Mouse (Mus musculus) urinary bladder, postnatal 4 days (tissue): ENCODE results near the gene Cfdp1.

Experiments used
- DNase-seq, 2 experiments: peaks; one replicate each; pipeline ENCODE4 v3.0.0; 2021 to 2022; ENCODE audit warnings: low spot score in 2 of 2

The Cfdp1 gene

GRCm38 (mm10) chr8:111769764-111770428 lies 84.2 kb downstream of the Cfdp1 start:
- peak in 1 of 2 experiments; percentile 39 for DNase-seq

- DNase-seq = no peak
Observed at GRCm38 (mm10) chr8:111769296-111769695, 84.8 kb downstream of the Cfdp1 start.

GRCm38 (mm10) chr8:111768651-111769050 lies 85.4 kb downstream of the Cfdp1 start:
- no peak for DNase-seq

GRCm38 (mm10) chr8:111765616-111766015 lies 88.5 kb downstream of the Cfdp1 start:
- DNase-seq = no peak

GRCm38 (mm10) chr8:111765096-111765495 lies 89.0 kb downstream of the Cfdp1 start:
- DNase-seq = no peak

- DNase-seq = no peak
Observed at GRCm38 (mm10) chr8:111760708-111761107, 93.4 kb downstream of the Cfdp1 start.

- no peak for DNase-seq
Observed at GRCm38 (mm10) chr8:111758817-111759216, 95.3 kb downstream of the Cfdp1 start.

- no peak for DNase-seq
Observed at GRCm38 (mm10) chr8:111757599-111757998, 96.5 kb downstream of the Cfdp1 start.

GRCm38 (mm10) chr8:111754736-111755135 lies 99.4 kb downstream of the Cfdp1 start:
- no peak for DNase-seq

- DNase-seq = no peak
Observed at GRCm38 (mm10) chr8:111754088-111754487, 100.0 kb downstream of the Cfdp1 start.

- no peak for DNase-seq
Observed at GRCm38 (mm10) chr8:111748766-111749165, 105.3 kb downstream of the Cfdp1 start.

GRCm38 (mm10) chr8:111747866-111748649 lies 106.0 kb downstream of the Cfdp1 start:
- DNase-seq = no peak

- no peak for DNase-seq
Observed at GRCm38 (mm10) chr8:111746582-111747465, 107.3 kb downstream of the Cfdp1 start.

- peak; percentile 63 to 78 for DNase-seq
Observed at GRCm38 (mm10) chr8:111745591-111746418, 108.3 kb downstream of the Cfdp1 start.

- DNase-seq = no peak
Observed at GRCm38 (mm10) chr8:111745086-111745485, 109.0 kb downstream of the Cfdp1 start.

GRCm38 (mm10) chr8:111743792-111744696 lies 110.0 kb downstream of the Cfdp1 start, which contains the start of gene Bcar1:
Gene Bcar1, minus strand, starts transcription at chr8:111743809.
- DNase-seq = peak; percentile 80 to 85

GRCm38 (mm10) chr8:111743101-111743791 lies 110.8 kb downstream of the Cfdp1 start:
- DNase-seq = no peak

GRCm38 (mm10) chr8:111742261-111743037 lies 111.6 kb downstream of the Cfdp1 start:
- DNase-seq = no peak

- DNase-seq = peak in 1 of 2 experiments; percentile 55
Observed at GRCm38 (mm10) chr8:111741556-111741955, 112.5 kb downstream of the Cfdp1 start.
